Mouse (Mus musculus) hindbrain, postnatal 0 days (tissue): ENCODE measurements at regions not wholly inside any gene's neighbourhood (a gene's known extent, or its start where the extent isn't known, plus 50 kb on each side); places are given as distances from the start of the nearest gene placed in this dataset.

Source experiments
- ATAC-seq: fragments of 200-750 bp; cut with Nextera tagmentation; 2 replicates; pipeline ENCODE4 v1.8.0; 2017; ENCODE audit warnings: mild to moderate bottlenecking, moderate TSS enrichment, moderate library complexity
- DNase-seq: peaks from one replicate; pipeline ENCODE4 v3.0.0-alpha.2; 2015; ENCODE audit warnings: low spot score
- H3K27ac ChIP-seq: fragments of 300-500 bp; sonication (generic); 2 replicates; pipeline ENCODE4 v1.5.1; 2014; ENCODE audit warnings: mild to moderate bottlenecking
- H3K27me3 ChIP-seq: fragments of 300-500 bp; sonication (generic); 2 replicates; pipeline ENCODE4 v1.6.1; 2014; ENCODE audit warnings: low read length, mixed read lengths; ENCODE audit not compliant: insufficient read depth
- H3K36me3 ChIP-seq: fragments of 300-500 bp; sonication (generic); 2 replicates; pipeline ENCODE4 v1.6.1; 2014; ENCODE audit warnings: low read length, mixed read lengths; ENCODE audit not compliant: insufficient read depth
- H3K4me1 ChIP-seq: fragments of 300-500 bp; sonication (generic); 2 replicates; pipeline ENCODE4 v1.6.1; 2014; ENCODE audit warnings: antibody characterized with exemption, low read length, mixed read lengths; ENCODE audit not compliant: insufficient read depth
- H3K4me2 ChIP-seq: fragments of 300-500 bp; sonication (generic); 2 replicates; pipeline ENCODE4 v1.6.1; 2014; ENCODE audit warnings: low read depth, mild to moderate bottlenecking, low read length, moderate library complexity, mixed read lengths
- H3K4me3 ChIP-seq: fragments of 300-500 bp; sonication (generic); 2 replicates; pipeline ENCODE4 v1.5.1; 2014; ENCODE audit warnings: low read length
- H3K9ac ChIP-seq: fragments of 300-500 bp; sonication (generic); replicated peaks from 2 replicates; pipeline ENCODE4 v1.6.1; 2014; ENCODE audit warnings: mild to moderate bottlenecking, low read length, moderate library complexity, mixed read lengths
- H3K9me3 ChIP-seq: fragments of 300-500 bp; sonication (generic); 2 replicates; pipeline ENCODE4 v1.6.1; 2016; ENCODE audit warnings: low read length, mixed read lengths
- CTCF ChIP-seq: IDR thresholded peaks from 2 replicates; pipeline ENCODE4 v1.5.1; 2016; ENCODE audit warnings: antibody characterized with exemption, control low read depth, low read depth
- WGBS: fragments of 180-500 bp; shearing (Covaris S2); extraction: QIAGEN DNeasy Blood & Tissue Kit; methylation state at CpG from one replicate; pipeline ENCODE4 v1.1.7; 2014; 5-methylcytosine and 5-hydroxymethylcytosine counted together

DNA sequence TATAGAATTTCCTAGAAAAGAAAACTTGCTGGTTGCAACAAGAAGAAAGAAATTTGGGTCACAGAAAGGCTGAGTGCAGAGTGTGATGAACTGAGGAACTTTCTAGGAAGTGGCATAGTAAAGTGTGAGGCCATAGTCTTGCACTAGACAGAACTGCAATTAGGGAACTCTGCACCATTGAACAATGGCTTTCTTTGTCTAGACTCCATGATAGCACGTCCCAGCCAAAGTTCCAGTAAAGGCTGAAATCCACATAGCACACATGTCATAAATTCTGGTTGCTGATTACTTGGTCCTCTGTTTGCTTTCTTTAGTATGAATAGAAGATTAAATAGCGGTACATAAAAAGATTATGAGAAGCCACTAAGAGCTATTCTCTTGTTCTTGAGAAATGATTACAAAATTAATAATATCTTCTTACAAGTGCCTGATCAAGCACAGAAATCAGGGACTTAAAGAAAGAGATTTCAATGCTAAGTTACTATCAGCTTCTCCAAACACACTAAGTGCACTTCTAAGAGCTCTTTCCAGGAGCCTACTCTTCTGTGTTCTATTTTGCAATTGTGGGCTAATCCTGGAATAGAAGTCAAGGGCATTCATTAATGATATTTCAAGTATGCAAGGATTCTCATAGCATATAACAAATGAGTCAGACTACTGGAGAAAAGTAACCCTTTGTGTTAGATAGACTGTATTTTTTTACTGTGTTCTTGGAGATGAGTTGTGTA, 3233.4 kb upstream of the Gm6569 start:
- Histone ChIP-seq H3K9ac (no peak overlapping the region), H3K4me3 (no peak overlapping the region), H3K4me1 (no peaks in the 10 kb centered on the region), H3K36me3 (no peaks in the 10 kb centered on the region), H3K27me3 (no peaks in the 10 kb centered on the region), H3K27ac (no peak overlapping the region), H3K9me3 (no peaks in the 10 kb centered on the region), H3K4me2 (no peak overlapping the region)
- WGBS, result 61% methylated on average over 2 of the region's 2 CpGs
- TF ChIP-seq CTCF, result no peak
- DNase-seq (no peak), ATAC-seq (no peak)

DNA sequence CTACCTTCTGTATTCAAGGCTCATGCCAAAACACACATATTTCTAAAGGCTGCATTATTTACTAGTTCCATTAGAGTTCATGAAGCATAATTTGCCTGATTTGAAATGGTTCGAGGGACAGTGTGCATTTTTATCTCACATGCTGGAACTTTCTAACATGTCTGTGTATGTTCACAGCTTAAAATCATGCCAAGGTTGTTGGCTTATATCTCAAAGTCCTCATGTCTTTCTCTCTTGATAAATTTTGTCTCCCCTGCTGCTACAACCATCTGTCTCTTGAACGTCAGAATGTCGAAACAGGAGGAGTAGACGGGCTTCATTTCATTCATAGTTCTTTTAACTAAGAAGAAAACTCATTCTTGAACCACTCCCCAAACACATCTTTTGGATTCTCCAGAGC, 3229.1 kb upstream of the Gm6569 start:
- 58% methylated on average over 4 of the region's 4 CpGs for WGBS
- ATAC-seq (no peak), DNase-seq (peak; percentile 34)
- H3K4me2 ChIP-seq, result no peak overlapping the region
- no peak overlapping the region for H3K9ac ChIP-seq
- H3K9me3 ChIP-seq, result no peaks in the 10 kb centered on the region
- no peaks in the 10 kb centered on the region for H3K4me1 ChIP-seq
- H3K4me3 ChIP-seq, result no peak overlapping the region
- no peaks in the 10 kb centered on the region for H3K27me3 ChIP-seq
- H3K36me3 ChIP-seq, result no peaks in the 10 kb centered on the region
- TF ChIP-seq CTCF, result no peak
- no peak overlapping the region for H3K27ac ChIP-seq

DNA sequence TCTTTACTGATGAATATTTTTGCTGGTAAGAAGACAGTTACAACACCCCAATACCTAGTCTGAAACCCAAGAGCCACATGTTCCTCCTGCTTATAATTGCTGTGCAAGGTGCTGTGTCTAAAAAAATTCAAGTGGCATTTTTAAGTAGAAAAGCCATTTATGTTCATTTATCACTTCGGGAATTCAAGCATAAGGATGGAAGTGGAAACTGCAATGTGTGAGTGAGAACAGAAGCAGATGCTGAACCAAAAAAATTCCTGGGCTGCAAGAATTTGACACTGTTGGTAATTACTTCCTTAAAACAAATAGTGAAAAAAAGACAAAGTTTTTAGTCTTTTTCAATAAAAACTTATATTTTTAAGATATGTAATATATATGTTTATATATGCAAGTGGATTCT, 3227.5 kb upstream of the Gm6569 start:
- WGBS, result 79% methylated on average over 1 of the region's 1 CpGs
- Histone ChIP-seq H3K36me3 (no peaks in the 10 kb centered on the region), H3K4me2 (no peak overlapping the region), H3K4me1 (no peaks in the 10 kb centered on the region), H3K27me3 (no peaks in the 10 kb centered on the region), H3K9ac (no peak overlapping the region), H3K9me3 (no peaks in the 10 kb centered on the region), H3K4me3 (no peak overlapping the region), H3K27ac (no peak overlapping the region)
- DNase-seq, result no peak
- no peak for ATAC-seq
- TF ChIP-seq CTCF, result no peak

DNA sequence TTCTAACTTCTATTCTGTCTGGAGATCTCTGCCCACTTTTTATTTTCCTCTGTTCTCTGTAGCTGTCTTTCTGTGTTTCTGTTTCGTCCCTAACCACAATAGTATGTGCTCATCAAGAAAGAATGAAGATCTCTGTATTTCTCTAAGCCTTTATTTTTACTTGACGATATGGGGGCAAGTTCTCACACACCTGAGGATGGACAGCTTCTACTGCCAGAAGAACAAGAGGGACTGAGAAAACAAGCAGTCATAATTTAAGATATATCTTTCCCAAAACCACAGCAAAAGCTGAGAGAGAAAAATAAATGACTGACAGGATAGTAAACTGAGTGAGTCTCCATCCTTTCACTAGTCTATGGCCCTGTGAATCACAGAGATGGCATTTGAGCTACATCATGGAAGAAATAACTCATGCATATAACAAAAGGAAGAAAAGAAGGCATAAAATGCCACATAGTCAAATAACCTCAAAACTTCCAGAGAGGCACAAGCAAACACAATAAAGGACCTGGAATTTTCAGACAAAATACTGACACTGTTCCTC, 3216.2 kb upstream of the Gm6569 start:
- 73% methylated on average over 2 of the region's 2 CpGs for WGBS
- no peaks in the 10 kb centered on the region for H3K9me3 ChIP-seq
- H3K27me3 ChIP-seq, result no peaks in the 10 kb centered on the region
- TF ChIP-seq CTCF, result no peak
- ATAC-seq, result no peak
- H3K4me1 ChIP-seq, result no peaks in the 10 kb centered on the region
- no peak overlapping the region for H3K9ac ChIP-seq
- DNase-seq, result no peak
- no peak overlapping the region for H3K4me3 ChIP-seq
- no peak overlapping the region for H3K4me2 ChIP-seq
- H3K27ac ChIP-seq, result no peak overlapping the region
- no peaks in the 10 kb centered on the region for H3K36me3 ChIP-seq

DNA sequence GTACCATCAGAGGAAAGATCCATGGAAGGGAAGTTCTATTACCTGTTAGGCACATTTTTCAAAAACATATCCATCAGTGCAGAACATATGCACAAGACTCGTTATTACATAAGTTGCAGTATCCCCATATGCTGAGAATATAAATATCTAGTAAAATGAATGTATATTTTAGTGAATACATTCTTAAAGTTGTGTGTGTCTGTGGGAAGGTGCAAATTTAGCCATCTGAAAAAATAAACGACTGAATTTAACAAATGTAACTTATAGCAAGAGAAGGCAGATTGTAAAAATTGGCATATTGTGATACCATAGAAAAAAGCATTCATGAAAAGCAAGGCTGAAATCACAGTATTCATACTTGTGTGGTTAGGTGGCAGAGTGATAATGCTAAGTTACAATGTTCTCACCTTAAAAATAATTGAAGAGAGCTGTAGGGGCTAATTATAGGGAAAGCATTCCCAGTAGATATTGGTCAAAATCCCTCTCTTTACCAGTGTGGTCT, 3193.3 kb upstream of the Gm6569 start:
- DNase-seq (no peak), ATAC-seq (no peak)
- 81% methylated on average over 2 of the region's 2 CpGs for WGBS
- H3K9ac ChIP-seq, result no peak overlapping the region
- no peaks in the 10 kb centered on the region for H3K9me3 ChIP-seq
- no peak overlapping the region for H3K27ac ChIP-seq
- H3K36me3 ChIP-seq, result no peaks in the 10 kb centered on the region
- H3K4me2 ChIP-seq, result no peak overlapping the region
- no peaks in the 10 kb centered on the region for H3K27me3 ChIP-seq
- TF ChIP-seq CTCF, result no peak
- no peak overlapping the region for H3K4me3 ChIP-seq
- H3K4me1 ChIP-seq, result no peaks in the 10 kb centered on the region

DNA sequence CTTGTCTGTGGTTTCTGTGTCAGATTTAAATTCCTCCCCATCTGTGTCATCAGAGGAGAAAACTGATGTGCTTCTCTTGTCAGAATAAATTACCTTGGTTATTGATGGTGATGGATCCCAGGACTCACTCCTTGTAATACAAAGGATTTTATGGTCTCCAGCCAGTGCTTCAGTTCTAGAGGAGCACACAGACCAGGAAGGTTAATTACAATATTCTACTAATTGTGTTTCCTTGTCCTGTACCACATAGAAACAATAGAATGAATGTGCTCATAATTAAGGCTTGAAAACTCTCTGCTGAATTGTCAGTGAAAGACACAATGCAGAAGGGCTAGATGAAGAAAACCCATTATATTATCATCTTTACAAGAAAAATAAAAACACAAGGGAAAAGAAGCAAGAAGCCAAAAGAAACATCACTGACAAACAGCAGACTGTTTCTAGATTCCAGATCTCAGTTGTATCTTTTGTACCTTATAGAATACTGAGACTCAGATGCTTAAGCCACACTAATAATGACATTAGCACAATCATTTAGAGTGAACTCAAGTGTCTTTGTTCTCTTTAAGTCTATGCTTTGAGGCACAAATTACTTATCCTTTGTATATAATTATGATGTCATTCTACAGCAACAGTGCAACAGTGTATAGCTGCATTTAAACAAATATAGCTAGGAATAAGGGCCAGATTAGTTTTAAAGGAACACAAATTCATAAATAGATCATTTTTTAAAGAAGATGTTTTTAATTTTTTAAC, 3189.7 kb upstream of the Gm6569 start:
- Histone ChIP-seq H3K4me3 (no peak overlapping the region), H3K27me3 (no peaks in the 10 kb centered on the region), H3K9ac (no peak overlapping the region), H3K36me3 (no peaks in the 10 kb centered on the region), H3K4me2 (no peak overlapping the region), H3K27ac (no peak overlapping the region), H3K9me3 (no peaks in the 10 kb centered on the region), H3K4me1 (no peaks in the 10 kb centered on the region)
- TF ChIP-seq CTCF, result no peak
- ATAC-seq (no peak), DNase-seq (peak; percentile 18)

DNA sequence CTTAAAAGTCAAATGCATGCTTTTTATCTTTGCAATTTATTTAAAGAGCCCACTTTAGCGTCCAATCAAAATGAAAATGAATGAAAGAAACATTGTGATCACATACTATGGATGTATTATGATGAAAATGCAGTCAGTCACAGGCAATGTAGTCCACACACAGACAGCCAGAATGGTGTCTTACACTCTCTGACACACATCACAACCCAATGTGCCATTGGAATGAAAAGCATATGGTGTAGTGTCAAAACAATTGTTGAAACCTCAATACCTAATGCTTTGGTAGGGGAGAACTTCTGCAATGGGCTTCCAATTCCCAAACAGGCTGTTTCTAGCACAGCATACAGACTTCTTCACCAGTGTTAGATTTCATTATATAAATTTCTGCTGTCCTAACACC, 3158.8 kb upstream of the Gm6569 start:
- Histone ChIP-seq H3K4me3 (no peak overlapping the region), H3K4me2 (no peak overlapping the region), H3K9ac (no peak overlapping the region), H3K36me3 (no peaks in the 10 kb centered on the region), H3K27me3 (no peaks in the 10 kb centered on the region), H3K27ac (no peak overlapping the region), H3K4me1 (no peaks in the 10 kb centered on the region), H3K9me3 (no peaks in the 10 kb centered on the region)
- TF ChIP-seq CTCF, result no peak
- WGBS, result 68% methylated on average over 1 of the region's 1 CpGs
- no peak for ATAC-seq
- DNase-seq, result no peak
